Mouse (Mus musculus) spleen, adult 12 weeks (tissue): ENCODE data around the gene Ssrp1.

ENCODE experiments used
- DNase-seq: peaks from one replicate; pipeline ENCODE4 v3.0.0; 2022; ENCODE audit warnings: low spot score

Gene Ssrp1

DNA sequence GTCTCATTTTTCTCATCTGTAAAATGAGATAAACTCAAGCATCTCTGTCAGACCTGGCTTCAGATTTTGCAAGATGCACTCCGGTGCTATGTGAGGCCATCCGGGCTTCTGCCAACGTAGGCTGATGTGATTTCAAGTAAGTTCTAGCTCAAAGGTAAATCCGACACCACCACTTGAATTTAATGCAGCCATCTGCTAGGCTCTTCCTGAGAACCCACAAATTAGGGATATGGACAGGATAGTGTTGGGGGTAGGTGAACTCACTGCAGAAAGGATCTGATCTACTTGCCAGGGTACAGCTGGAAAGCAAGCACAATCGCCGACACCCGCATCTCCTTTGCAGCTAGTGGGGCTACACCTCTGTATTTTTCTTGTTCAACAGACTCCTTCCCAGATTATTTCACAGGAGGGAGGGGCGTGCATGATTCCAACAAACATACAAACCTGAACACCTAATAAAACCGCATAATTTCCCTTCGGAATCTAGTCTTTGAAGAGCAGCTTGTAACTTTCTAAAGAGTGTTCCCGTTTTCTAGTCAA, 457 bp upstream of the Ssrp1 start:
- no peak for DNase-seq

DNA sequence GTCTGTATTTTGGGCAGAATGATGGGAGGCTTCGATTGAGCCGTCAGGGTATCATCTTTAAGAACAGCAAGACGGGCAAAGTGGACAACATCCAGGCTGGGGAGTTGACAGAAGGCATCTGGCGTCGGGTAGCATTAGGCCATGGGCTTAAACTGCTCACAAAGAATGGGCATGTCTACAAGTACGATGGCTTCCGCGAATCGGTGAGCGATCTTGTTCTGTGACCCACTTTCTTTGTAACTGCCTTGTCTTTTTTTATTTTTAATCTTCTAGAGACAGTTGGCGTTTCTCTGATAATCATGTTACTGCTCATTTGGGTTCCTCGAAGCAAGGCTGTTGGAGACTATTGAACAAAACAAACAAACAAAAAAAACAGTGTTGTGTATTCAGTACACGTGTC, 1.3 kb downstream of the Ssrp1 start:
- DNase-seq, result no peak

DNA sequence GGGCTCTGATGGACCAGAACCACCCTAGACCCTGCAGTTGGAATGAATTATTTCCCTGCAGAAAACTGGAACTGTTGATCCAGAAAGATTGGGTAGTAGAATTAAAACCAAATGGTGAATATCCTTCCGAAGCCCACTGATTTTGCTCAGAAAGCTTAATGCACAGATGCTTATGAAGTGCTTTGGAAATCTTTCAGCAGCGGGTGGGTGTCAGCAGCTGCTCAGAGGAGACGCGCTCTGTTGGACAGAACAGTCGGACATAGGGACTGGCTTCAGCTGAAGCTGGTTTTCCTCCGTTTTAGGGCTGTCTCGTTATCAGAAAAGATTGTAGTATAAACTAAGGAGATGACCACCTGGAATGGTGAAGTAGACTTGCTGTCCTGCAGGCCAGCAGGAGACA, 6.6 kb downstream of the Ssrp1 start:
- no peak for DNase-seq

DNA sequence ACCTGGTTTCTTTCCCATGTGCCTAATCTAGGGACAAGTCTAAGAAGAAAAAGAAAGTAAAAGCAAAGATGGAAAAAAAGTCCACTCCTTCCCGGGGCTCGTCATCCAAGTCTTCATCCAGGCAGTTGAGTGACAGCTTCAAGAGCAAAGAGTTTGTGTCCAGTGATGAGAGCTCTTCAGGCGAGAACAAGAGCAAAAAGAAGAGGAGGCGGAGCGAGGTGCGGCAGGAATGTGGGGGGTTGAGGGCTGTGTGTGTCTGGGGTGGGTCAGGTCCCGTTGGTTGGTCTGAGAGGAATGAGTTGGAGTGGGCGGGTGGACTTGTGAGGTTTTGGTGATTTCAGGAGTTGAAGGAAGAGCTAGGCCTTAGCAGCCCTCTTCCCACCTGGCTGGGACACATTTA, 9.2 kb downstream of the Ssrp1 start:
- DNase-seq, result no peak

DNA sequence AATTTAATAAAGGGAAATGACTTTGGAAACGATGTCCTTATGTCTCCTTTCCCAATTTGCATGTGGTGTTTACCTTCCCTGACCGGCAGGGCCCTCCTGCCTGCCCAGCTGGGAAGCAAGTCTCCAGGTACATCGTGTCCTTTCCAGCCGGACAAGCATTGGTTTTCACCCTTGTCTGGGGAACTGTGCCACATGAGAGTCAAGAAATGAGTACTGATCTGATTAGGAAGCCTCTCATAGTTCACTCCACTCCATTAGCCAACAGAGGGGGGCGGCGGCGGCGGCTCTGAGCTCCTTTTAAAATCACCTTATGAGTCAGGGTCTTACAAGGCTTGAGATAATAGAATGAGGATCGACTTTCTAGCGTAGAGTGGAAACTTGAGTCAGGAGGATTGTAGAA, 10.0 kb downstream of the Ssrp1 start:
- no peak for DNase-seq

DNA sequence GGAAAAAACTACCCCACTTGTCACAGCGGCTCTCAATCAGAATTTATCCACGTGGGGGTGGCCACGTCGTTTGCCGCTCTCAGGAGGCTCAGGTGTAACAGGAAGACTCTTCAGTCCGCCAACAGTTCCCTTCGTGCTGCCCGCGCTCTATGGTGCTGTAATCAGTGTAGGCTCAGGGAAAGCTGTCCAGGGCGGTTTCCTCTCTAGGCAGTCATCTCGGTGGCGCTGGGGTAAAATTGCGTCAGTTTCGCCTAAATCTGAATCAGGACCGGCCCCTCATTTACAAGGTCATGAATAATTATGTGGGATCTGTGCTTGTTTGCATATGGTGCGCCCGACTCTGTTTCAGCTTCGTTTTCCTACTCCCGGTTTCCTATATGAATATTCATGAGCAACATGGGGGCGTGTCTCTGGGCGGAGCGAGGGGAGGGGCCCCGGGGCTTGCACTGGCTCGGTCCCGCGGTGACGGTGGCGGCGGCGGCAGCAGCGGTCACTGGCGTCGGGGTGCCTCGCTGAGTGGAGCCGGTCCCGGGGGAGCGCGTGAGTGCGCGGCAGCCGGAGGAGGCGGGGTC, 10.6 kb downstream of the Ssrp1 start, which contains the start of gene Tnks1bp1:
Gene Tnks1bp1 (plus strand): TSS at position 427 of the 572 bp plus-strand sequence.
- peak; percentile 94 for DNase-seq

DNA sequence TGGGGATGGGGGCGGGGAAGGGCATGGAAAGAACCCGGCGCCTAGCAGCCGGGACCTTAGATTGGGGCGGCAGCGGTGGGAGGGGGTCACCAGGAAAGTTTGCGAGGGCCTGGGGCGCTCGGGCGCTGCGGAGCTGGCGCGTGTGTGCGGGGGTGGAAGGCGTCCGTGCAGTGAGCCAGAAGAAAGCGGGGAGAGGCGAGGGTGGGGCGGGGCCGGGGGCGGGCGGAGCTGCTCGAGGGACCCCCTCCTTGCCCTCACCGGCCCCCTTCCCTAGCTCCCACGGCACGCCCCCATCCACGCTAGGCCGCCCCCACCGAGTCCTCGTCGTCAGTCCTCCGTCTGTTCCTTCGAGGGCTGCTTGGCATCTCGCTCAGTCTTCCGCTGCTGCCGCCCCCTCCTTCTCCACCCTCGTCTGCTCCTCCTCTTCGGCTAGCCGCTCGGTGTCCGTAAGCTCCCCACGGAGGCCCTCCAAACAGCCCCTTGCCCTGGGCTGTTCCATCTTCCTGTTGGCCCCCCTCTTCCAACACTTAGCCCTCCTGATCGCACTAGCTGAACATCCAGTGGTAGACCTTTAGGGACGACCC, 11.2 kb downstream of the Ssrp1 start:
- DNase-seq, result peak; percentile 30

DNA sequence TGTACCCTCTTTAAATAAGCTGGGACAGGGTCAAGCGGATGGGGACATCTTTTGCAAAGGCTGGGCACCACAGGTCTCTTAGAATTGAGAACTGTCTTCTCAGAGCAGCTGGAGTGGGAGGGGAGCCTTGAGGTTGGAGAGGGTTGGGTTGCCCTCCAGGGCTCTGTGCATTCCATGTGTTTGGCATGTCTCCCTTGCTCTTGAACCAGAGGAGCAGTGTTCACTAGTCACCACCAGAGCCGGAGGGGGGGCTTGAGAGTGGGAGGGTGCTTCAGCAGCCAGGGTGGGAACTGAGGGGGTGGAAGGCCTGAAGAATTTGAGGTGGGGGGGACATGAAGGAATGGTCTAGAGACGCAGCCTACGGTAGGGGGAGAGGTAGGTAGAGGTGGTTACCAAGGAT, 12.2 kb downstream of the Ssrp1 start:
- no peak for DNase-seq

DNA sequence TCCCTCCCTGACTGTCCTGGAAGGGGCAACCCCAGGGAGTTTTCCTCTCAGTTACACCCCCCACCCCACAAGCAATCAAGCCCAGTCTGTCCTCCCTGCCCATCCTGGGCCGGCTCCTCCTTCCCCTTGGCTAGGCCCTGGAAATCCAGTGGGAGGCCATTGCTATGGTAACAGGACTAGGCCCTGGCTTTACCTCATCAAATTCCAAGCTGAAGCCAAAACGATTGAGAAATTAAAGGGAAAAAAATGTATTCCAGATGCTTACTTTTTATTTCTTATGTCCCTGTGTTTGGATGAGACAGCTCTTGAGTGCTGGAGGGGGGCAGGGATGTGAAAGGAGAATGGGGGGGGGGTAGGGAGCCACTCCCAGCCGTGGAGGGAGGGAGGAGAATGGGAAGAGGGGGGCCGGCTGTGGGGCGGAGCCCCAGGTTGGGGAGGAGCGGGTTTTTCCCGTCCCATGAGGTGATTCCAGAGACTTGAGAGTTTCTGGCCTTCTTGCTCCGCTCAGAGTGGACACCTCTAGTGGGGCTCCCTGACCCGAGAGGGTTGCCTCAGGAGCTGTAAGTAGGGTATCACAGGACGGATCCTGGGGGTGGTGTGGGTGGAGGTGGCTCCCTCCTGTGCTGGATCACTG, 13.1 kb downstream of the Ssrp1 start:
- DNase-seq, result no peak

DNA sequence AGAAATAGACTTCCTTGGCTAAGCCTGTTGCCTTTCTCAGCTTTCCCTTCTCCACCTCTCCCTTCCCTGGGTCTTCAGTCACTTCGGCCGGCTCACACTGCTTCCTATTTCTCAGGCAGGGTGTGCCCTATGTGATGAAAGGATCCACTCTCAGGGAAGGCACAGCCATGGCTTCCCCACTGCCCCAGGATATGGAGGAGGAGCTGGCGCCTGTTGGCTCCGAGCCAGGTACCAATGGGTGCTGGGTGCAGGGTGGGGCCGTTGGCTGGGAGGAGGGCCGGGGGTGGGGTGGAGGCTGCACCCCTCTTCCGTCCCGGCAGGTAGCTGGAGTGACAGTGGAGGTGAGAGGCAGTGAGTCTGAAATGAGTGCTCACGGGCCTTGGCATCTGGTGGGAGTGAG, 13.7 kb downstream of the Ssrp1 start:
- DNase-seq, result no peak

DNA sequence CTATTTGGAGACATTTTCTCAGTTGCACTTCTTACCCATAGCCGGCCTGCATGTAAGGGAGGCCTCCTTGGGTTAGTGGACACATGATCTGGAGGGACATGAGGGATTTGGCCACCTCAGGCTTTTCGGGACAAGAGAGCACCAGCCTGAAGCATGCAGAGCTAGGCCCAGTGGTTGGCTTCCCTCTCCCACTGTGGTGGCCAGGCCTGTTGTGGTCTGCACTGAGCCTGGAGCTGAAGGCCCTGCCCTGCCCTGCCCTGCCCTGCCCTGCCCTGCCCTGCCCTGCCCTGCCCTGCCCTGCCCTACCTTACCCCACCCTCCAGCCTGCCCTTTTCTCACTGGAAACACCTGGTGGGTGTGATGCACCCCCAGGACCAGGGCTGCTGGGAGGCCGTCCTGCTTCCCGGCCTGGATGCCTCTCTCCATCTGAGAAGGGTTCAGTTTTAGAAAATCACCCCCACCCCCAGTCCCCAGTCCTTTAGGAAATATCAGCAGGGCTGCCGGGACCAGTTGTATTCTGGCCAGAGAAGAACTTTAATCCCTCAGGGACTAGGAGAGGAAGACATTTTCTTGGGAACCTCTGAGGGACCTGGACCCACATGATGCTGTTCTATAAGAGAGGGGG, 16.3 kb downstream of the Ssrp1 start:
- no peak for DNase-seq

DNA sequence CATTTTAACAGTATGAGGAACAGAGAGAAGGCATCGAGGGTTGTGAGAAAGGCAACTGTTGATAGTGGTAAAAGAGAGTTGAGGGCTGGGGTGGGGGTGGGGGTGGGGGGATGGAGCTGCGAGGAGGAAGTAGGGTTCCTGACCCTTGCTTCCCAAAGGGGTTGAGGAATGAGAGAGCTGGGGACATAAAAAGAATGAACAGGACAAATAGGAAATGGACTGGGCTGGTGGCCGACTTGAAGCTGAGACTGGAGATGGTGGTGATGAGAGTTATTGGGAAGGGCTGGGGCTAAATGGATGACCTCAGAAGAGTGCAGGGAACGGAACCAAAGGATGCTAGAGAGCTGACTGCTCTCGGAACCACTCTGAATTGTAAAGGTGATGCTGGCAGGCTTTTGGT, 19.7 kb downstream of the Ssrp1 start:
- no peak for DNase-seq

DNA sequence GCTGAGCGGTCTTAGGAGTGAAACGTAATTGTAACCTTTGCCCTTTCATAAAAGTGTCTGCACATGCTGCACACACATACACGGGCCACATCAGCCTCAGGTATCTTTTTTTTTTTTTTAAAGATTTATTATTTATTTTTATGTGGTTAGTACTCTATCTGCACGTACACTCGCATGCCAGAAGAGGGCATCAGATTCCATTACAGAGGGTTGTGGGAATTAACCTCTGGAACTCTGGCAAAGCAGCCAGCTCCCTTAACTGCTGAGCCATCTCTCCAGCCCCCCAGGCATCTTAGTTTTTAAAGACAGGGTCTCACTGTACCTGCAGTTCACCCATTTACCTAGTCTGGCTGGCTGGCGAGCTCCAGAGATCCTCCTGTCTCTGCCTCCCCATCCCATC, 22.6 kb downstream of the Ssrp1 start:
- no peak for DNase-seq

DNA sequence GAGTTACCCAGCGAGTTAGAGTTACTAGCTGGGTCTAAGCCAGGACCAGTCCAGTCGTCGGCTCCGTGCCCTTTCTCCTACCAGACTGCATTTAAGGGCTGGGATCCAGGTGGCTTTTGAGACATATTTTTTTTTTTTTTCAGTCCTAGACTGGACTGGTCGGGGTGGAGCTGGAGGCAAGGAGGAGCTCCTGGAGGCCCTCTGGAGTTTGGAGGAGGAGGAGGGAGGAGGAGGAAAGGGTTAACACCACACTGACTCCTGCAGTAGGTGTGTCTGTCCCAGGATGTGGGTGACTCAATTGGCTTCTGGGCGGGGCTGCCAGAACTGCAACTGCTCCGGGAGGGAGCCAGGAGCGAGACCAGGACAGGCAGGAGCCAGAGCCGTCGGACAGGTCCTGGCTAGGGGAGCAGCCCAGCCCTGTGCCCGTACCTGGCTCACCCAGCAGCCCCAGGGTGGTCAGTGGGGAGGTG, 23.6 kb downstream of the Ssrp1 start:
- DNase-seq, result no peak

DNA sequence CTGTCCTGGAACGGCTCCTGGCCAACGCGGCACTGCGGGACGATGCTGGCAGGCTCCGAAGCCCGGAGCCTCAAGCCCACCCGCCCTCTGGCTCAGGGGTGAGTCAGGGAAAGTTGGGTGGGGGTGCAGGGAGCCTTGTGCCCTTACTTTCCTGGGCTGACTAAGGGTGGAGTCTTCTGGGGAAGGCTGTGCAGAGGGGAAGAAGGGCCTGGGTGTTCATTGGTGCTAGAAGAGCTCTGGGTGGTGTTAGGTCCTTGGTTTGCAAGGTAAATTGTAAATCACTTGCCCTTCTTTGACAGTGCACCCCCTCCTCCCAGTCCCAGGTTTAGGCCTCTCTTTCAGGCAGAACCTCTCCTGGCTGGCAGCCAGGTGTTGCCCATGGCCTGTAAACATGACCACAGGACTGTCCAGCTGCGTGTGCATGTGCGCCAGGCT, 24.1 kb downstream of the Ssrp1 start:
- DNase-seq, result no peak

DNA sequence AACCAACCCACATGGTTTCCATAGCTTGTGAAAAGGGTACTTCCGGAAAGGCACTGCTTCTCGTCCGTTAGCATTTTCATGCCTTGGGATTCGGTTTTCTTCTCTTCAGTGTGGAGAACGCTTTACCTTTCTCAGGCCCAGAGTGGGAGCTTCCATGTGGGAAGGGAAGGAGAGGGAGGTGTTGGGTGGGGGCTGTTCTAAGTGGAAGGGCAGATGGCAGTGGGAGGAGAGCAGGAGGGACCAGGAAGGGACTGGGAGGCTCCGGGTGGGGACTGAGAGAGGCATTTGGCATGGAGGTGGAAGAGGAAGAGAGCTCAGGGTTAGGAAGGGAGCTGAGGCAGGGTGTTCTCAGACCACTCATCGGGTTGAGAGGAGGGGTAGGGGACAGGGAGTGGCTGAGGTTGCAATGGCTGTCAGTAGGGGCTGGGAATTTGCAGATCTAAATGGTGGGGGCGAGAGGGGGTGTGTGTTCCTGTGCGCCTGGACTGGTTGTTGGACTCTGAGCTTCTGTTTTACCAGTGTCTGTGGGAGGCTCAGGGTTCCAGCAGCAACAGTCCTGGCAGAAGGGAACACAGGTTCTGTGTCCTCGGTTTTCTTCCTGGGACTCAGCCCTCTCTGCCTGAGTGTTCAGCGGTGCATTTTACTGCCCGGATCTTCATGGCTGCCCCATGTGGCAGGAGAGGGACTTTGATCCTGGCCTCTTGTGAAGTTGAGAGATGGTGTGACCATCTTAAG, 28.3 kb downstream of the Ssrp1 start:
- DNase-seq, result no peak

DNA sequence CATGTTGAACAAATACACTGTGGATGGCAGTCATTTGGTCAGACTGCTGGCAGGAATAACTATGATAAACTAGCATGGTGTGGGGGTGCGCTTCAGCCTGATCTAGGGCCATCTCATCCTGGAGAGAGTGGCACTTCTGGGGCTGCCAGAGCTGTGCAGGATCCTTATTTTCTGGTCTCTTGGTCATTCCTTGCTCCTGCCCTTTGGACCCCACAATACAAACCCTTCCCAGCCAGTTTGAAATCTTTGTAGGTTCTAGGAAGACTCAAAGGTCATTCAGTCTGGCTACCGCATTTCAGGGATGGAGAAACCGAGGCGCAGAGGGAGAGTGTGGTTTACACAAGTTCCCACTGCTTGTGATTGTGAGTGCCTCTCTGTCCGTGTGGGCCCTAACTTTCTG, 29.9 kb downstream of the Ssrp1 start:
- DNase-seq, result no peak

DNA sequence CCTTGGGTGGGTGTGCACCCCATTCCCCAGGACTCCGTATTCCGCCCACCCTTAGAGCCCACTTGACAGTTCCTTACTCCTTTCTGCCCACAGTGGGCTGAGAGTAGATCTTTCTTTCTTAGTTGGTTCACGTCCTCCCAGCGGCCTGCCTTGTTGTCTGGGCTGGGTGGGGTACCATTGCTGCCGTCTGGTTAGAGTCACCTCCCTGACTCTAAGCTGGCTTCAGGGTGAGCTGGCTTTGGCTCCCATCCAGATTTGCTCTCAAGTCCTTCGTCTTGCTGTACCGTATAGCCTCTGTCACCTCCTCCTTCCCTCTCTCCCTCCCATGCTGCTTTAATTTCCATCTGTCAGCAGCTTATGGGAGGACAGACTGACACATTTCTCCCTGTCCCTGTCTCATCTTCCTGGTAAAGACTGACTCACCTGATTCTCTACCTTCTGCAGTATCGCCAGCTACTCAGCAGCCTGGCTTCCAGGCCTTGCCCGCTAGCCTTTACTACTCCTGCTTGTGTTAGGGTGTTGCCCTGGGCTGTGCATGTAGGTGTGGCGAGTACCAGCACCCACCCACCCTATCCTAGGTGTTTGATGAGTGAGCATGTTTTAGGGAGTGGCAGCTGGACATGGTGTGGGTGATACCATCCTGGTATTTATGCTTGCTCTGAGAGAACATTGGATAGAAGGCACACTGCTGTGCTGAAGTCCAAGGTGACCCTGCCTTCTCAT, 31.0 kb downstream of the Ssrp1 start:
- DNase-seq, result no peak

DNA sequence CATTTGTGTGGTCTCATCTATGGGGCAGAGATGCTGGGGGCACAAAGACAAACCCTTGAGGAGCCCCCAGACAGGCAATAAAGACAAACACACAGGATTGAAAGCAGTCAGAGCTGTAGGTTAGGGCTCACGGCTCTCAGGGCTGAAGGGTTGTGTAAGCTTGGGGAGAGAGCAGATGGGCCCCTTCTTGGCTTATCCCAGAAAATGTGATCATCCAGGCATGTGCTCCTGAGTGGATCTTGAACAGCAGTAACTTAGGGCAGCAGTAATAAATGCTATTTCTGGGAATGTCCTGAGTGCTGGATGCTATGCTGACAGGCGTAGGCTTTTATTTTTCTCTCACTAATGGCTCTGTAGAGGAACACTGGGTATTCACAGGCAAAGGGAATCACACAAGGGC, 31.6 kb downstream of the Ssrp1 start:
- DNase-seq, result no peak

DNA sequence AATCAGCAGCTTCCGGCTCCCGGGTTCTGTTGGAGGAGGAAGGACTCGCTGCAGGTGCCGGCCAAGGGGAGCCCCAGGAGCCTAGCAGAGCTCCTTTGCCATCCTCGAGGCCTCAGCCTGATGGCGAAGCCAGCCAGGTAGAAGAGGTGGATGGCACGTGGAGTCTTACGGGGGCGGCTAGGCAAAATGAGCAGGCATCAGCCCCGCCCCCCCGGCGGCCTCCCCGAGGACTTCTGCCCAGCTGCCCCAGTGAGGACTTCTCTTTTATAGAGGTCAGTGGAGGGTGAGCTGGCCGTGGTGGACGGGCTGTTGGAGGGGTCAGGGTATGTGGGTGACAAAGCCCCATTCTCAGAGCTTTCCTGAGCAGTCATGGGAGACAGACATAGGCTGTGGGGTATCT, 33.1 kb downstream of the Ssrp1 start:
- DNase-seq, result no peak

DNA sequence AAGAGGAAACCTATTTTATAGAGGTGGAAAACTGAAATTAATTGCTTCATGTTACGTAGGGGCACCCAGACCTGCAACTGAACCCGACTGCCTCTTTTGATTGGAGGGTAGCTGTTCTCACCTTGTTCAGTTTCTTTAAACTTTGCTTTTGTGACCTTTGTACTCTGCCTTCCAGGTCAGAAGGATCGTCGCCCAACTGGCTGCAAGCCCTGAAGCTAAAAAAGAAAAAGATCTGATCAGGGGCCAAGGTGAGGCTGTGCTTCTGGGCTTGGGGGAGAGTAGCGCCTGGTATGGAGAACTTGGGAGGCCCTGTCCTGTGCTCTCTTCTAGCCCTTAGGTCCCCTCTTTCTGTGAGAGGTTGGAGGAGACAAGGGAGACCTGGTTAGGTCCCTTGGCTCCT, 34.9 kb downstream of the Ssrp1 start:
- DNase-seq, result no peak

DNA sequence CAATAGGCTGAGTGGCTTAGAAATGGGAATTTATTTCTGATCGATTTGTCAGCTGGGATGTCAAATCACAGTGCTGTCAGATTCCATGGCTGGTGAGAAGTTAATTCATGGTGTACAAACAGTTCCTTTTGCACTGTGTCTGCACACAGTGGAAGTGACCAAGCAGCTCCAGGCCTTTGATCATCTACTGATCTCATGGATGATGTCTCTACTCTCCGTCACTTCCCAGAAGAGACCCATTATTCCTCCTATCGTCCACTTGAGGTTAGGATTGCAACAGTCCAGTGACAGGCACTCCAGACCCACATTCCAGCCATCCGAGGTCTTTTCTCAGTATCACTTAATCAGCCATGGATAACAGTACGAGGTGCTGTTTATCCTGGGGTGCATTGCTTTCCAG, 36.7 kb downstream of the Ssrp1 start:
- no peak for DNase-seq
